ENCODE assay signal across 12 mouse cellular contexts in the genomic region with DNA sequence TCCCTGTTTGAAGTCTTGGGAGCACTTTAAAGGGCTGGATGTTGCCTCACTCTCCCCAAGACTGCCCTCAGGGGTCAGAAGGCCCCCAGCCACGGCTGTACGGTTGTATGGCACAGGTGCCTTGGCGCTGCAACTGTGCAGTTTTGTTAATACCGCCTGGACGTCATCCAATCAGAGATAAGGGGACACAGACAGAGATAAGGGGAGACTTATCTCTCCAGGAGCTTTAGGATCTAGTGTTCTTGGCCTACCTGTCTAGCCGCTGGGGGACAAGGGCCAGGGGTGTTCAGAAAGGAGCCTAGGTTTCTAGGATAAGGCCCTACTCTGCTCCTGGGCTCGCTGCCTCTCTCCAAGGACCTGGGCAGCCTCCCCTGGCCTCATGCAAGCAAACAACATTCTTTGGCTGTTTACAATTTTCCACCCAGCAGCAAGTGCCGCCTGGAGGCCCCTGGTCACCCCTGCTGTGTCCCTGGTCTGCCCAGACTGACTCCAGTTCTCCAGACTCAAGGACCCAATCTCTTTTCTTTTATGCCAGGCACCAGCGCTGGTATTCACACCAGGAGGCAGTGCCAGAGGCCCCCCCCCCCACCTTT. TPM values are rescaled to one million over a fixed set of nuclear protein-coding genes. Genes with fewer than 3 reads are reported as not detected.
DNase-seq lines count a peak whose midpoint lies in the region; ATAC-seq lines count a peak whose summit lies in the region.
"Had no signal": no experiment of that assay in that cellular context is flagged by ENCODE, and none has a peak within 500 bp of the region (broad histone marks: within the 10 kb centered on the region; RNA-seq: fewer than 3 reads in every experiment).

No protein-coding gene starts in this region.

- H3K9ac ChIP-seq in heart, embryonic 12.5 days = peak overlapping the region; percentile 63
- no peak overlapping the region for H3K9ac ChIP-seq in lung, embryonic 15.5 days
- H3K9ac ChIP-seq in kidney, embryonic 16.5 days (replicated peaks; ENCODE audit: low read length) = peak overlapping the region; percentile 54
- no peak overlapping the region for H3K9ac ChIP-seq in stomach, embryonic 15.5 days
- H3K9ac ChIP-seq: forebrain, postnatal 0 days had no signal

- peak overlapping the region; percentile 62 for H3K4me2 ChIP-seq in heart, embryonic 12.5 days
- peak overlapping the region; percentile 29 for H3K4me2 ChIP-seq in lung, embryonic 15.5 days
- H3K4me2 ChIP-seq in kidney, embryonic 16.5 days (replicated peaks; ENCODE audit: low read depth, low read length) = peak overlapping the region; percentile 49
- peak overlapping the region; percentile 11; the same call in 1 of the 2 replicates for H3K4me2 ChIP-seq in stomach, embryonic 15.5 days

- no peak overlapping the region for H3K4me3 ChIP-seq in heart, embryonic 12.5 days
- no peak overlapping the region for H3K4me3 ChIP-seq in lung, embryonic 15.5 days
- H3K4me3 ChIP-seq in kidney, embryonic 16.5 days (ENCODE audit: low read length) = peak overlapping the region; percentile 32; the same call in 1 of the 2 replicates
- H3K4me3 ChIP-seq in stomach, embryonic 15.5 days (replicated peaks) = no peak overlapping the region

- intact Hi-C loops in heart, postnatal 36 days (cut with DNase I) = no loop called here

- peaks cover 11% of the 10 kb centered on the region; the same call in 1 of the 2 replicates for H3K27me3 ChIP-seq in heart, embryonic 12.5 days (replicated peaks)
- no peaks in the 10 kb centered on the region for H3K27me3 ChIP-seq in lung, embryonic 15.5 days
- H3K27me3 ChIP-seq in kidney, embryonic 16.5 days (ENCODE audit: insufficient read depth, low read length) = no peaks in the 10 kb centered on the region
- no peaks in the 10 kb centered on the region for H3K27me3 ChIP-seq in stomach, embryonic 15.5 days (replicated peaks)

- 32% methylated on average over 9 of the region's 9 CpGs for whole genome bisulfite sequencing in heart, embryonic 12.5 days
- WGBS in lung, embryonic 15.5 days = 25% methylated on average over 9 of the region's 9 CpGs
- WGBS in kidney, embryonic 16.5 days = 63% methylated on average over 9 of the region's 9 CpGs
- WGBS in stomach, embryonic 15.5 days = 51% methylated on average over 9 of the region's 9 CpGs

- no peak for ATAC-seq in heart, embryonic 12.5 days (ENCODE audit: insufficient number of reproducible peaks, low FRiP score)
- no peak for ATAC-seq in lung, embryonic 15.5 days (ENCODE audit: borderline replicate concordance, extremely low read depth, low FRiP score, low TSS enrichment)
- no peak for ATAC-seq in kidney, embryonic 16.5 days (ENCODE audit: low FRiP score, low TSS enrichment)
- no peak for ATAC-seq in stomach, embryonic 15.5 days (ENCODE audit: insufficient read depth, low FRiP score, low read depth)
- ATAC-seq: forebrain, postnatal 0 days had no signal

- H3K27ac ChIP-seq in heart, embryonic 12.5 days (ENCODE audit: poor library complexity, severe bottlenecking) = peak overlapping the region; percentile 49
- H3K27ac ChIP-seq in lung, embryonic 15.5 days = peak overlapping the region; percentile 72
- H3K27ac ChIP-seq in kidney, embryonic 16.5 days (ENCODE audit: low read length) = peak overlapping the region; percentile 94
- peak overlapping the region; percentile 60 for H3K27ac ChIP-seq in stomach, embryonic 15.5 days

- no peaks in the 10 kb centered on the region for H3K36me3 ChIP-seq in heart, embryonic 12.5 days
- H3K36me3 ChIP-seq in lung, embryonic 15.5 days = no peaks in the 10 kb centered on the region
- no peaks in the 10 kb centered on the region for H3K36me3 ChIP-seq in kidney, embryonic 16.5 days (ENCODE audit: insufficient read depth, low read length)
- H3K36me3 ChIP-seq in stomach, embryonic 15.5 days = no peaks in the 10 kb centered on the region

- DNase-seq in heart, postnatal 36 days = no peak
- DNase-seq in lung, adult 18-20 months = no peak
- DNase-seq in layer of hippocampus, postnatal 36 days = no peak
- no peak for DNase-seq in embryo, embryonic 10.5 days (ENCODE audit: low spot score)
- DNase-seq: forebrain, postnatal 0 days; left cerebral cortex, postnatal 4 days; right cerebral cortex, adult 18-20 months had no signal

- peaks cover 82% of the 10 kb centered on the region for H3K4me1 ChIP-seq in heart, embryonic 12.5 days (replicated peaks)
- H3K4me1 ChIP-seq in lung, embryonic 15.5 days = peaks cover 57% of the 10 kb centered on the region
- H3K4me1 ChIP-seq in kidney, embryonic 16.5 days (ENCODE audit: insufficient read depth, low read length) = peaks cover 84% of the 10 kb centered on the region
- H3K4me1 ChIP-seq in stomach, embryonic 15.5 days = peaks cover 60% of the 10 kb centered on the region

- H3K9me3 ChIP-seq in heart, embryonic 12.5 days (replicated peaks) = no peaks in the 10 kb centered on the region
- H3K9me3 ChIP-seq in lung, embryonic 15.5 days = no peaks in the 10 kb centered on the region
- no peaks in the 10 kb centered on the region for H3K9me3 ChIP-seq in kidney, embryonic 16.5 days (ENCODE audit: low read length)
- no peaks in the 10 kb centered on the region for H3K9me3 ChIP-seq in stomach, embryonic 15.5 days

RNA-seq across cellular contexts. Expression of a gene that starts 1.3 kb away (rescaled TPM):
- 10.7 and 11.2 TPM in 2 replicates for polyA plus RNA-seq in heart, embryonic 12.5 days (2016; fragmentation: Nextera tagmentation; extraction: Ambion mirVana)
- 10 to 100 TPM; 18.5 to 22.0 TPM for total RNA-seq in heart, postnatal 36 days (2021)
- 8.2 and 9.1 TPM in 2 replicates for polyA plus RNA-seq in lung, embryonic 15.5 days (2015; fragmentation: Nextera tagmentation; extraction: Ambion mirVana)
- polyA plus RNA-seq in kidney, embryonic 16.5 days (2015; fragmentation: Nextera tagmentation; extraction: Ambion mirVana) = 31.3 TPM in 2 replicates
- polyA plus RNA-seq in stomach, embryonic 15.5 days (2015; fragmentation: Nextera tagmentation; extraction: Ambion mirVana) = 13.2 and 16.5 TPM in 2 replicates
- 1 to 10 TPM; 1.7 to 2.2 TPM for total RNA-seq in layer of hippocampus, postnatal 36 days (2021)
- total RNA-seq: common myeloid progenitor, adult 5-6 weeks had no signal

RNA-seq across cellular contexts. Expression of a gene that starts 20.3 kb away (rescaled TPM):
- 34.0 and 35.5 TPM in 2 replicates for polyA plus RNA-seq in heart, embryonic 12.5 days (2016; fragmentation: Nextera tagmentation; extraction: Ambion mirVana)
- 10 to 100 TPM; 48.4 to 51.2 TPM for total RNA-seq in heart, postnatal 36 days (2021)
- polyA plus RNA-seq in lung, embryonic 15.5 days (2015; fragmentation: Nextera tagmentation; extraction: Ambion mirVana) = 40.0 and 44.2 TPM in 2 replicates
- polyA plus RNA-seq in kidney, embryonic 16.5 days (2015; fragmentation: Nextera tagmentation; extraction: Ambion mirVana) = 60.7 and 64.3 TPM in 2 replicates
- 65.1 and 68.2 TPM in 2 replicates for polyA plus RNA-seq in stomach, embryonic 15.5 days (2015; fragmentation: Nextera tagmentation; extraction: Ambion mirVana)
- 10 to 100 TPM; 11.2 to 13.8 TPM for total RNA-seq in layer of hippocampus, postnatal 36 days (2021)

RNA-seq across cellular contexts. Expression of a gene that starts 27.1 kb away (rescaled TPM):
- 0.49 and 0.64 TPM in 2 replicates for polyA plus RNA-seq in heart, embryonic 12.5 days (2016; fragmentation: Nextera tagmentation; extraction: Ambion mirVana)
- under 1 TPM; 0.36 to 0.46 TPM for total RNA-seq in heart, postnatal 36 days (2021)
- 0.99 and 1.4 TPM in 2 replicates for polyA plus RNA-seq in lung, embryonic 15.5 days (2015; fragmentation: Nextera tagmentation; extraction: Ambion mirVana)
- polyA plus RNA-seq in kidney, embryonic 16.5 days (2015; fragmentation: Nextera tagmentation; extraction: Ambion mirVana) = 1.3 and 1.6 TPM in 2 replicates
- polyA plus RNA-seq in stomach, embryonic 15.5 days (2015; fragmentation: Nextera tagmentation; extraction: Ambion mirVana) = 1.1 and 1.7 TPM in 2 replicates
- 1 to 10 TPM; 1.3 to 1.8 TPM for total RNA-seq in layer of hippocampus, postnatal 36 days (2021)

RNA-seq across cellular contexts. Expression of a gene that starts 27.4 kb away (rescaled TPM):
- polyA plus RNA-seq in heart, embryonic 12.5 days (2016; fragmentation: Nextera tagmentation; extraction: Ambion mirVana) = 404 and 442 TPM in 2 replicates
- 100 to 1,000 TPM; 248 to 259 TPM for total RNA-seq in heart, postnatal 36 days (2021)
- 469 and 478 TPM in 2 replicates for polyA plus RNA-seq in lung, embryonic 15.5 days (2015; fragmentation: Nextera tagmentation; extraction: Ambion mirVana)
- polyA plus RNA-seq in kidney, embryonic 16.5 days (2015; fragmentation: Nextera tagmentation; extraction: Ambion mirVana) = 447 and 455 TPM in 2 replicates
- 355 and 371 TPM in 2 replicates for polyA plus RNA-seq in stomach, embryonic 15.5 days (2015; fragmentation: Nextera tagmentation; extraction: Ambion mirVana)
- total RNA-seq in layer of hippocampus, postnatal 36 days (2021) = 100 to 1,000 TPM; 195 to 208 TPM

RNA-seq across cellular contexts. Expression of a gene that starts 29.1 kb away (rescaled TPM):
- 10.2 and 12.6 TPM in 2 replicates for polyA plus RNA-seq in heart, embryonic 12.5 days (2016; fragmentation: Nextera tagmentation; extraction: Ambion mirVana)
- total RNA-seq in heart, postnatal 36 days (2021) = 10 to 100 TPM; 16.6 to 19.1 TPM
- polyA plus RNA-seq in lung, embryonic 15.5 days (2015; fragmentation: Nextera tagmentation; extraction: Ambion mirVana) = 18.2 and 18.6 TPM in 2 replicates
- polyA plus RNA-seq in kidney, embryonic 16.5 days (2015; fragmentation: Nextera tagmentation; extraction: Ambion mirVana) = 21.8 and 24.1 TPM in 2 replicates
- polyA plus RNA-seq in stomach, embryonic 15.5 days (2015; fragmentation: Nextera tagmentation; extraction: Ambion mirVana) = 16.1 and 18.6 TPM in 2 replicates
- 10 to 100 TPM; 13.5 to 13.8 TPM for total RNA-seq in layer of hippocampus, postnatal 36 days (2021)

Comparison
In these comparisons a context has a peak if more than half of its experiments do, and no peak if none do; other contexts are left out.
1. H3K4me2 ChIP-seq: peak in every context shown above with its lines; median percentile 62 in heart, embryonic 12.5 days; 49 in kidney, embryonic 16.5 days; 29 in lung, embryonic 15.5 days; 11 in stomach, embryonic 15.5 days.
2. H3K9ac ChIP-seq: peak in heart, embryonic 12.5 days (single experiment) and kidney, embryonic 16.5 days (single experiment); none in lung, embryonic 15.5 days (single experiment) and stomach, embryonic 15.5 days (single experiment).
3. Peak in every context shown above with its lines, with median percentiles within 50 percentile points of each other: H3K27ac ChIP-seq.